Mouse (Mus musculus) kidney, postnatal 10 days (tissue): ENCODE data around the gene Hbb-bh2.
"Not testable (repeated sequence)": the region's sequence is repeated elsewhere in the genome, so short reads cannot be mapped to it uniquely, and the experiment has no call there.

ENCODE experiments used
- DNase-seq: peaks from one replicate; pipeline ENCODE4 v3.0.0; 2021; ENCODE audit warnings: mixed read lengths

Gene Hbb-bh2

DNA sequence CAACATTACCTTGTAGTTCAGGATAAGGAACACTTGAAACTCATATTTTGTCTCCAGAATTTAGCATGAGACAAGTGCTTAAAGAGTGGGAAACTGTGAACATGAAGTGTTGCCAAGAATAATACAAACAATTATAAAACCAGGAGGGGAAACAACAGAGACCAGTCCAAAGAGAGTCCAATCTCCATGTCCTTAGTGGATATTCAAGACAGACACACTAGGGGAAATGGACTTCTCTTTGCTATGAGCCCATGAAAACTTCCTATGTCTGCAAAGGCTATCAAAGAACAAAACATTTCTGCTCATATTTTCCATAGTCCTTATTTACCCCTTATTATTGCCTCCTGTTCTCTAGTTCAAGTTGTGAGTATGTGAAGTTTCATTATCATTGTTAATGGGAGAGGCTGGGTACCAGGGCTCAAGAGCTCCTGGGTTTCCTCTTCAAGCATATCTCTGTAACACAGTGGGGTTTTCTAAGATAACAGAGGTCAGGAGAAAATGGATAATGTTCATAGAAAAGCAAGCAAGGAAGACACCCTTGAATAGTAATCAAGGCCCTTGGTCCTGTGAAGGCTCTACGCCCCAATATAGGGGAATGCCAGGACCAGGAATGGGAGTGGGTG, 29.0 kb downstream of the Hbb-bh2 start:
- DNase-seq = no peak

- no peak for DNase-seq
These were observed 29.6 kb downstream of the Hbb-bh2 start for GRCm38 (mm10) chr7:103810746-103811145.

DNA sequence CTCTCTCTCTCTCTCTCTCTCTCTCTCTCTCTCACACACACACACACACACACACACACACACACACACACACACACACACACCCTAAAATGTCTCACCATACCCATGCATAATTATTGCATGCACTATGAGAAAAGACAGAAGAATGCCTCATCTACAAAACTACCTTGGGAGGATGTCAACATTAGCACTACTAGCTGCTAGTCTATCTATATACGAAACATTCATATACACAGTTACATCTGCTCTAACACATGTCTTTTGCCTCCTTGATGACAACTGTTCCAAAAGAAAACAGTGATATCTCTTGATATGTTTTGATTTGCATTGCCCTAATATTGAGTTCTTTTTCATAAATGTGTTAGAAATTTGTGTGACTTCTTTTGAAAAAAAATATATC, 30.0 kb downstream of the Hbb-bh2 start:
- DNase-seq = no peak

DNA sequence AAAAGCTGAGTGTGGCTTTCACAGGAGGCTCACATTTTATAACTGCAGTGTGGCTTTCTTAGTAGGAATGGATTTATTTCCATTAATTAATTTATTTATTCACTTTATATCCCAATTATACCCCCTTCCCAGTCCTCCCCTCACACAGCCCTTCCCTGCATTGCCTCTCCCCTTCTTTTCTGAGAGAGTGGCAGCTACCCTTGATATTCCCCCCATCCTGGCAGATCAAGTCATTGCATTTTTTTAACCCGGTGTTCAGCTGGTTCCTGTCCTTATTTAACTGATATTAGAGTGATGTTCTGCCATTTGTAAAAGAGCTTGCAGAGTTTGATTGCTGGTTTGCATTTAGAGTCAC, 30.5 kb downstream of the Hbb-bh2 start:
- DNase-seq = no peak

DNA sequence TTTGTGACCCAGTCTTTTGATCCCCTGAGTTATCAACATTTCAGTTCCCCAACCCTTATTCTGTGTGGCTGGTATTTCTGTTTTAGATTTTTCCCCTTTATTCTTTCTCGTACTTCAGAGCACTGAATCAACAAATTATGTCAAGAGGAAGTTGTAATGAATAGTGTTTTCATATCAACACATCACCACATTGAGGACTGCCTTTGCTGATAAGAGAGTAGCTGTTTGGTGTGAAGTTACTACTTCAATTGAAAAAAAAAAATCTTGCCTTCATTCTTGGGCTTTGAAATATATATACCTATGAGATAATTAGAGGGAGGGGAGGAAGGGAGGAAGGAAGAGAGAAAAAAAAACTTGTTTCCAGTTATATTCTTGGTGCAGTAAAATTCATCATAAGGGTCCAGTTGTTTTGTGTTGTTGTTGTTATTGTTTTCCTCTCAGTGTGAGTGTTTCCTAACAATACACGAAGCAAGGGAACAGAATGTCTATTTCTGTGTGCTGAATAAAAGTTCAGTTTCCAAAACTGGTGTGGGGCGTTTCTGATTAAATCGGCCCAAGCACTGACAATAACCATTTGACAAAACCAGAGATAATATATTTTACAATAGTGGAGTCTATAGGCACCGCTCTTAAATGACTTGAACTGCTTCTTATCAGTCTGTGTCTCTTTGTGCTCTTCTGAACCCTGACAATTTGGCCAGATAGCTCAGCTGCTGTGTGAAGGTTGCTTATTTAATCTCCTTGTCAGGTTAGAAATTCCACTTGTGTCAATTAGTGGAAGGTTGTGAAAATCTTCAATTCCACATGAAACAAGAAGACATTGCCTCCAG, 31.1 kb downstream of the Hbb-bh2 start:
- no peak for DNase-seq

DNA sequence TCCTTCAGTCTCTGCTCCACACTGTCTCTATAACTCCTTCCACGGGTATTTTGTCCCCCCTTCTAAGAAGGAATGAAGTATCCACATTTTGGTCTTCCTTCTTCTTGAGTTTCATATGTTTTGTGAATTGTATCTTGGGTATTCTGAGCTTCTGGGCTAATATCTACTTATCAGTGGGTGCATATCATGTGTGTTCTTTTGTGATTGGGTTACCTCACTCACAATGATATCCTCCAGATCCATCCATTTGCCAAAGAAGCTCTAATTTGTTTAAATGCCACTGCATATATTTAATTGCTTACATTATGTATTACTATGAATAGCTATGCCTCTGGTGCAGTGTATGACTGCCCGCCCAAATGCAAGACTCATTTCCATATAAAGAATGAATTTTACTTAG, 32.2 kb downstream of the Hbb-bh2 start:
- not testable (repeated sequence) for DNase-seq

- peak; percentile 5 for DNase-seq
These were observed 33.5 kb downstream of the Hbb-bh2 start for GRCm38 (mm10) chr7:103806856-103807255.

DNA sequence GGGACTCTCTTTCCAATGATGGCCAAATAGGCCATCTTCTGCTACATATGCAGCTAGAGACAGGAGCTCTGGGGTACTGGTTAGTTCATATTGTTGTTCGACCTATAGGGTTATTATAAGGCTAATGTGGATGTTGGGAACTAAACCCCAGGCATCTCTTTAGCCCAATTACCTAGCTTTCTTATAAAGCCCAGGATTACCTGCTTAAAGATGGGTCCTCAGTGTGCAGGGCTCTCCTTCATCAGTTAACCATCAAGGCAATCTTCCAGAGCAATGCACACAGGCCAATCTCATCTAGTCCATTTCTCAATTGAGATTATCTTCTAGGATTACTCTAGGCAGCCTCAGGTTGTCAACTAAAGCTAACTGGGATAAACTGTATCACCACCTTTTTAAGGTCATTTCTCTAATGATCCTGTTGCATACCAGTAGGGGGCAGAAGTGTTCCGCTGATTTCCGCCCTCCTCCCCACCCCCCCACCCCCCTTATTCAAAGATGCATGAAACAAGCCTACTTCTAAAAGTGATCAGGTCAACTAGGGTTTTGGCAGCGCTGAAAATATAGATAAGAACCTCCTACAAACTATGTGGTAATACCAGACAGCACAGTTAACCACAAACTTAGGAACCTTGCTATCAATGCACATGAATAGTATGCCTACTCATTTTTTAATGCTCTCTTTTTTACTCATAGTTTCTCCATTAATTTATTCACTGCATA, 47.5 kb downstream of the Hbb-bh2 start:
- no peak for DNase-seq

GRCm38 (mm10) chr7:103791721-103792120, 48.6 kb downstream of the Hbb-bh2 start, which contains the start of gene Olfr67:
TSS of gene Olfr67 (minus strand) at chr7:103791821.
- no peak for DNase-seq
